Mouse (Mus musculus) layer of hippocampus, postnatal 36 days (tissue): ENCODE measurements around the gene Mnat1. TPM values are rescaled to one million over a fixed set of nuclear protein-coding genes. Genes with fewer than 3 reads are reported as not detected.

Source experiments
- DNase-seq, 2 experiments: peaks; one replicate each; pipeline ENCODE4 v3.0.0; 2022
- total RNA-seq, 2 experiments: library from RNA; stranded (reverse); gene quantifications; 2 replicates each; pipeline ENCODE4 v1.2.3; 2021

Mnat1 gene
- total RNA-seq, 2 experiments from 2014 or later: 22.0 to 23.9 TPM

DNA sequence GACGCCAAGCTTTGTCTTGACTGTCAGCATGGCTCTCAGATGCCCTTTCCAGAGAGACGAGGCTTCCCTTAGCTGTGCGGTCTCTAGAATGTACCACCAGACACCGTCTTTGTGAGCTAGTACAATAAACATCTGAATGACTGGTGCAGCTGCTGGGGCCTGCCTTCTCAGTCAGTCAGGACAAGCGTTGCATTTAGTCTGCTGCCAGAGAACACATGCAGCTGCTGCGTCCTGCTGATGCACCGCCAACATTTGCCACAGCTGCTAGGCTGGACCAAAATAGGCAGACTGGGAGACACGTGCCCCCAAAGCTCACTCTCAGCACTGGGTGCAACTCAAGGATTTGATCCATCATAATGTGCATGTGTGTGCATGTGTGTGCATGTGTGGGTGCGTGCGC is 118.4 kb downstream of the Mnat1 start:
- peak; percentile 33 to 56 for DNase-seq

DNA sequence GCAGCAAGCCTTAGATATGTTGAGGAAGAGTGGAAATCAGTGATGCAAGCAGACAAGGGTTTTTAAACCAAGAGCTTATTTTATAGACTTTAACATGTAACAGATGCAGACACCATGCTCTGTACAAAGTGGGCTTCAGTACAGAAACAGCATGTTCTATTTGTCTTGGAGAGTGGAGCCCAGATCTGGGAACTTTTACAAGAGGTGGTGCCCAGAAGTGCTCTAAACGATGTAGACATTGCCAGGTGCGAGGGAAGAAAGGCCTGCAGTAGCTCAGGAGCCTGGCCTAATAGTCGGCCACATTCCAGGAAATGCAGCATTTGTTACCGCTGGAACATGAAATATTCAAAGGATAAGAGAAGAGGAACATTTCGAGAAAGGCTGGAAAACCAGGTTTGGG is 122.2 kb downstream of the Mnat1 start:
- DNase-seq: no peak

DNA sequence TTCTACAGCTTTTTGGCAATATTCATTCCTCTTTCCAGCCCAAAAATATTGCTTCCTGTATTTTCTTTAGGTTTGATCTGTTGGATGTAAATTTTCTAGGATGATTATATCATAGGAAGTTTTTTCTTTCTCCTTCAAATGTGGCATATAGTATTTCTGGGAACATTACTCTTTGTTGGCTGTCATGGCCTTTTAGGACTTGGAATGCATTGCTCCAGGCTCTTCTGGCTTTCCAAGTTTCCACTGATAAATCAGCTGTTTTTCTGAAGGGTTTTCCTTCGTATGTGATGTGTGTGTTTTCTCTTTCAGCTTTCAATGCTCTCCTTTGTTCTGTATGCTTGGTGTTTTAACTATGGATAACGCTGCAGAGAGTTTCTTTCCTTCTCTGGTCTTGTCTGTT is 131.5 kb downstream of the Mnat1 start:
- DNase-seq: no peak

DNA sequence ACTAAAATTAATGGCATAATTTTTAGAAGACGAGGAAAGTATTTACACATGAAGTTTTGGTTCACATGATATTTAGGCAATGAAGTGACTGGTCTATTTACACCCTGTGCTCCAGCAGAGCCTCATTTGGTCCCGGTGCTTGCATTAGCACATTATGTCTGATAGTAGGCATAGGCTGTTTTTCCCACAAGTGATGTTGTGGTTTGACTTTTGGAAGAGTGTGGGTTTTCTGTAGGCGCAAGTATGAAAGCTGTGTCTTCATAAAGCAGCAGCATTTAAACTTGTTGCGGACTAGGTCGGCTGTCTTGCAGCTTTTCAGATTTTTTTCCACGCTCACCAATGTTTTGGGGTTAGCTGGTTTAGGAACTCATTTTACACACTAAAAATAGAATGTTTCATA is 135.8 kb downstream of the Mnat1 start:
- DNase-seq: no peak

DNA sequence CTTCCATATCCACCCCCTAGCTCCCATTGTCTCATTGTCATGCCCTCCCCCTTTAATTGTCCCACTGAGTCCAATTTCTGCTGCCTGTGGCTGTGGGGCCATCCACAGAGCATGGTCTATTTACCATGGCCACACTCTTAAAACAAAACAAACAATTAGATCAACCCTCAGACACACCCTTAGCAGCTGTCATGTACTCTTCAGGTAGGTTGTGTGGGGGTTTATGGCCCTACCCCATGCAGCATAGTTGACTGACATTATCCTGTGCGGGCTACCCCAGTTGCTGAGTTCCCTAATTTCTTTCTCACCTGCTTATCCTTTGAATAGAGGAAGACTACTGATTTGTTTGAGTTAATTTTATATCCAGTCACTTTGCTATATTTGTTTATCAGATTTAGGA is 136.8 kb downstream of the Mnat1 start:
- DNase-seq: no peak

DNA sequence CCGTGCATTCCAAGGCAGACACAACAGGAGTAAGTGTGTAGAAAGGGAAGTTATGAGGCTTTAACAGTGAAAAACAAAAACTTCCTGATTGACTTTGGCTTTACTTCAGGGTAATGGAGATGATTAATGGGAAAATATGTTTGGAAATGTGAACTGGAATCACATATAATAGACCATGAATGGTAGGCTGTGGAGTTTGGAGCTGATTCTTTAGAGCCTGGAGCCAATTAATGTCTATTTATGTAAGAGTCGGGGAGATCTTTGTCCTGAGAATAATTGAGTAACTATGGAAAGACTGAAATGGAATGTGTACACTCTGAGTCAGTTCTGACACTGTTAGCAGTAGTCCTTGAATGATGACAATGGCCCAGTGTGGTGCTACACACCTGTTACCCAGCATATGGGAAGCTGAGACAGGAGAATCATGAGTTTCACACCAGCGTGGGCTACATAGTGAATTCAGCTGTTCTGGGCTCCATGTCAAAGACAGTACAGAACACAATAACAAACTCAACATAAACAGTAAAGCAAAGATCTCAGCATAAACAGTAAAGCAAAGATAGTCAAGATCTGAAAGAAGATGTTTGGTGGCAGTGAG is 142.0 kb downstream of the Mnat1 start:
- DNase-seq: no peak

DNA sequence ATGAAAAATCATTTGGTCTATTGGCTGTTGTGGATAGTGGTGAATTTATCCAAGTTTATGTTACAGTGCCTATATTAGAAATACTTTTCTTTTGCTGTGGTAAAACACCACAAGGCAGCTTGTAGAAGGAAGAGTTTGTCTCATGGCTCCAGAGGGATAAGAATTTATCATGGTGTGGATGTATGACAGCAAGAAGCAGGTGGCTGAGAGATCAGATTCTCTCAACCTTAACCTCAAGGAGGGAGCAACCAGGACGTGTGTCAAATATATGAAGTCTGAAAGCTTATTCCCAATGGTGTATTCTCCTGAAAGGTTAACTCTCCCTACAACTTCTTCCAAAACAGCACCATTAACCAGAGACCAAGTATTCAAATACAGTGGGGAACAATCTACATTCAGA is 143.1 kb downstream of the Mnat1 start:
- no peak for DNase-seq

DNA sequence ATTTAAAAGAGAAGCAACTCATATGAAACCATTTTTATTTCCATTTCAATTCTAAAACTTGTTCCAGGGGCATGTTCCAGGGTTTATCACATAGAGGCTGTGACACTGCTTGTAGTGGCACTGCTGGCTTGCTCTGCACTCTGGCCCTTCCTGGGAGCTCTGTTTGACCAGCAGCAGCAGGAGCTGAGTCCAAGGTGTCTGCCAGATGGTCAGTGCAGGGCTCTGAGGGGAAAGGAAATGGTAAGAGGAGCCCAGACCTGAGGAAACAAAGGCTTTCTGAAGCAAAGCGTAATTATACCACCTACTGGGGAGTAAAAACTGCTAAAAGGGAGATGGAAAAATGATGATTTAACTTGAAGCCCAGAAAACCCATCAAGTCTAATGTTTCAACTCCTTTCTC is 145.0 kb downstream of the Mnat1 start:
- DNase-seq: no peak

DNA sequence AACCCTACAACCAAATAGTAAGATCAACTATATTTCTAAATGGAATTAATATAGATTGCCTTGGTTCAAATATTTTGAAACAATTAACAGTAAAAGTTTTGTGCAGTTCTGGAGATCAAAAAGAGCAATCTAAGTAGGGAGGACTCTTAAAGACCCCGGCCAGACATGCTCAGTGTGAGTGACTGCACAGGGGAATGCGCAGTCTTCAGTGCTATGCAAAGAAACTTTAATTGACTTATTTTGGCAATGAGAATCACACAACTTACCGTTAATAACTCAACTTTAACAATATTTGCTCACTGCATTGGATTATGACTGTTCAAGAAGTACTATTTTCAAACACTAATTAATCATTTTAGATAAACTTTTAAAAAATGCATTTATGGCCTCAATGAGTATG is 146.0 kb downstream of the Mnat1 start:
- no peak for DNase-seq

DNA sequence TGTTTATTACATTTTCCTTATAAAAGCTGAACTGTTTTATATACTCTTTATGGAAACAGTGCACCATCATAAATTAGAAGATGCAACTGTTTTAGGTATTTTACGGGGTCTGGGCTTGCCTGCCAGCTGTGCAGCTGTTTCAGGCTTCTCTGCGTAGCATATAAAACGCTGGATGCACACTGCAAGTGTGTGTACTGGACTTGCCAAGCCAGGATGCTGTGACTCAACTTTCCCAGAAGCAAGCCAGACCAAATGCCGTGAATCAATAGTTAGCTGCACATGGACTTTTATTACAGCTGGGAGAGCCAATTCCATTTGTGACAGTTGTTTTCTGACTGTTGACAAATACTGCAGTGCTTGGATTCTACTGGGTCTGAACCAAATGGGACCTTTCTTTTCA is 146.4 kb downstream of the Mnat1 start:
- DNase-seq: no peak

DNA sequence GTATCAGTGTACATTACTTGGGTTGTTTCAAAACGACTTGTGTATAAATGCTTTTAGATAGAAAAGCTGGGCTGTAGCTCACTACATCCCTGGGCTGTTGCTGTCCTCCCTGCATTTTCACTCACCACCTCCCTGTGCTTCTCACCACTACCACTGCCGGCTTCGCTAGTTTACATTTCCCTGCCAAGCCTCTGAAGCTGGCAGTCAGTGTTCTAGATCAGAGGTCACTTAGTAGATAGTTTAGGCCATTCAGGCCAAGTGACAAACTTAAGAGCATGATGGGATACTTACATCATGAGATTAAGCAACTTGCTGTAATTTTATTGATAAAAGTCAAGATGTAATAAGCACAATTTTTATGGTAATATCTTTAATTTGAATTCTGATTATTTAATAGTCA is 151.4 kb downstream of the Mnat1 start:
- no peak for DNase-seq

DNA sequence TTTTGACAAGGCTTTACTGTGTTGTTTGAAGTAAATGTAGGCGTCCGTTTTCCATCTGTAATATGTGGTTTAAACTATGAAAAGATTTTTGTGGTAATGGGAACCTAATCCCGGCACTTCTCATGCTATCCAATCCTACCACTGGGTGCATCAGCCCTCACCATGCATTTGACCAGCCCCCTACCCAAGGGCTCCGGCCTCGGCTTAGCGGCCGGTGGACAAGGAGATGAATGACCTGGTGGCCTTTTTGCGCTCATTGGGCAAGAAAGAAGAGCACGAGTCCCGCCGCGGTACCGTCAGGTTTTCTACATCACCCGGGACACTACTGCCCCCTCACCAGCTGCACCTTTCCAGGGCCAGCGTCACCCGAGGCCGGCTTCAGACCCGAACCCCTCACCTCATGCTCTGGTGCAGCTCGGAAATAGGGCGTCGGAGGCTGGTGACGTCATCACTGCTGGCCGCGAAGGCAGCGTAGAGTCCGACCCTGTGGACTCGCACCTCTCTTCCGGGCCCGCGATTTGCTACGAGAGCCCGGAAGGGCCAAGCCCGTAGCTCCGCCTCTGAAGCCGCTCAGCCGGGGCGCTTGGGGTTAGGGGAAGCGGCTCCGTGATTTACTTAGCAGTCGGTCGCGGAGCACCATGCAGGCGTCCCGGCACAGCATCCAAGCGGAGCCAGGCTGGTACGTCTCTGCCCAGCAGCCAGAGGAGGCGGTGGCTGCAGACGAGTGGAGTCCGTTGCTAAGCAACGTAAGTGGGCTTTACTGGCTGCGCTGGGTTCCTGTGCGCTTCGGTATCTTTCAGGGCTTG is 163.0 kb downstream of the Mnat1 start, which contains the start of the genes Trmt5 and Slc38a6:
Trmt5 (minus strand) TSS at position 424 of the 806 bp plus-strand sequence.
Slc38a6 (plus strand) TSS at position 493 of the 806 bp plus-strand sequence.
- peak; percentile 88 to 91 for DNase-seq

DNA sequence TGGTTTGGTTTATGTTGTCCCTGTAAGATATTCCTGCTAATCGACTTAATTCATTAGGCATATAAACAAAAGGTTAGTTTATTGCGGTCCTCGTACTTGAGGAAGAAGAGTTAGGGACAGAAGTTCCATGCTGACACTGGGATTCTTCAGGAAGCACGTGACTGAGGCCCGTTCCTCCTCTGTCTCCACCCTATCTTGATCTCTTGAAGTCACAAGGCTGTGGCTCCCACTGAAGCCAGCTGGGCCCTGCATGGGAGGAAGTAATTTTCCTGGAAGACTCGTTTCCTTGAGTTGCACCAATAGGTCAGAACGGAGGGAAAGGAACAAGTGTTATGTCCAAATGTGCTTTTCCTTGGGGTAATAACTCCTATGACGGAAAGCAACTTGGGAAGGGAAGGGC is 164.1 kb downstream of the Mnat1 start:
- DNase-seq: no peak

DNA sequence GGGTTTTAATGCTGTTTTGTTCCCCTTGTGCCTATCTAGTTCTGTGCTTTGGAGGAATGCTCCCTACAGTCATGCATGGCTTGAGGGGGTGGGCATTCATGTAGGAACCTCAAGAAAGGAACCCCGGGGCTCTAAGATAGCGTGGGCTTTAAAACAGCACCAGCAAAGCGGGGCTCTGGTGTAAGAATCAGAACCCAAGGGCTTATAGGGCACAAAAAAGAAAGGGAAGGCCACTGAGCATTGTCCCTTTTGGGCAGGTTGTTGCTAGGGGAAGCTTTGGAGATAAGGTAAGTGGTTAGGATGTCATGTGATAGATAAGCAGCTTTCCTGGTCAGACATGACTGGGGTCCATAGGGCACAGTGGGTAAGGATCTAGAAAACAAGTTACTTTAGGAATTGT is 165.1 kb downstream of the Mnat1 start:
- no peak for DNase-seq

DNA sequence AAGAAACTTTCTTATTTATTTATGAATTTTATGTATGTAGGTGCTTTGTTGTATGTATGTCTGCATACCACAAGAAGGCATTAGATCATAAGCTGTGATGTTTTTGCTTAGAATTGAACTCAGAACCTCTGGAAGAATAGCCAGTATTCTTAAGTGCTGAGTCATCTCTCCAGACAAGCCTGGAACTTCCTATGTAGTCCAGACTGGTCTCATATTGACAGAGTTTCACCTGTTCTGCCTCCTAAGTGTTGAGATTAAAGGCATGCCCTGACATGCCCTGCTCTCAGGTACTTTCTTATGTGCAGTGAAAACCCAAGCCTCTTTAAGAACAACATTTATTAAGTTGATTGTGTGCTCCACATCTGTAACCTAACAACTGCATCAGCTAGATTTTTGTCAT is 171.4 kb downstream of the Mnat1 start:
- DNase-seq: no peak

DNA sequence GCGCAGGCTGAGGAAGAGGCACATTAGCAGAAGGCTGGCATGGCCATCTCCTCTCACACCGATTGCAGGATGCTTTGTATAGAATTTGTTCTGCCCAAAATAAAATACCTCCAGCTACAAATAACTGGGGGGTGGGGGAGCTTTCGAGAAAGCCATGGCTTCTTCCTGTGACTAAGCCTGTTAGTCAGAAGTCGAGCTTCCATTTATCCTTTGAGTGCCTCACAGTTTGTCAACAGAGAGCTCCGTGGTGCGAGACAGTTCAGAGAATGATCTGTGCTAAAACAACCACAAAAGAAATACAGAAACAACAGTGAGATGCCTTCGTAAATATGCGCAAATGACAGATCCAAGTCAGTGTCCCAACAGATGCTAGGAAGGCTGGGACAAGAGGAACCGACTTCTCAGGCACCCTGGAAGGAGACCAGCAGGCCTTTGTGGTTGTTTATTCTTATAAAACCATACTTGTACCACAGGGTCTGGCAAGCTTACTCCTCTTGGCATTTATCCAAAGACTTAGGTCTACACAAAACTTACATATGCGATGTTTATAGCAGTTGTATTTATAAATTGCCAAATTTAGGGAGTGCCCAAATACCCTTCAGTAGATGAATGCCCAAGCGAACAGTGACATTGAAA is 172.1 kb downstream of the Mnat1 start:
- no peak for DNase-seq

DNA sequence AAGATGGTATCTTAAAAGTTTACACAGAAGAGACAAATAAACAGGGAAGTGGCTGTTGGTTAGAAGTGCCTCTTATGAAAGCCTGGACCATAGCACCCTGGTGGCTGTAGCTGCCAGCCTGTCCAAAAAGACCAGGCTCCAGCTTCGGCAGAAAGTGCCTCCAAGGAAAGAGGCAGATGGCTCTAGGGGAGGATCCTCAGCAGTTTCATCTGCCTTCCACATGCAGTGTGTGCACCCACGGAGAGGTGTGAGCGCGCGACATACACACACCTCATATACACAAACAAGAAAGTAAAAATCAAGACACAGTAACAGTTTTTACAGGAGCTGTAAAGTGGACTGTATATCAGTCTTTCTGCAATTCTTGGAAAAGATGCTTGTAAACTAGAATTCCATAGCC is 175.1 kb downstream of the Mnat1 start:
- no peak for DNase-seq

DNA sequence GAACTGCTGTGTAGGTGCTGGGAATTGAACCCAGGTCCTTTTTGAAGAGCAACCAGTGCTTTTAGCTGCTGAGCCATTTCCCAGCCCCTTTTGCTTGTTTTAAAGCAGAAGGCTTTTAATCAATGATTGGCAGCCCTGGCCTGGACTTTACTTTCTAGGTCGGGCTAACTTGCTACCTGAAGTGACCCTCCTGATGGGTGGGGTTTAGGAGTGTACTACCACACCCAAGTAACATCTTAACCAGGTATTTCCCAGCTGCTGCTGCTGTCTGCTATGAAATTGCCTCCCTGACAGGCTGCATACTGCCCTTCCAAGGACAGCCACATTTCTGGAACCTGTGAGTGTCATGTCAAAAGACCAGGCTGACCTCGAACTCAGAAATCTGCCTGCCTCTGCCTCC is 177.0 kb downstream of the Mnat1 start:
- no peak for DNase-seq

DNA sequence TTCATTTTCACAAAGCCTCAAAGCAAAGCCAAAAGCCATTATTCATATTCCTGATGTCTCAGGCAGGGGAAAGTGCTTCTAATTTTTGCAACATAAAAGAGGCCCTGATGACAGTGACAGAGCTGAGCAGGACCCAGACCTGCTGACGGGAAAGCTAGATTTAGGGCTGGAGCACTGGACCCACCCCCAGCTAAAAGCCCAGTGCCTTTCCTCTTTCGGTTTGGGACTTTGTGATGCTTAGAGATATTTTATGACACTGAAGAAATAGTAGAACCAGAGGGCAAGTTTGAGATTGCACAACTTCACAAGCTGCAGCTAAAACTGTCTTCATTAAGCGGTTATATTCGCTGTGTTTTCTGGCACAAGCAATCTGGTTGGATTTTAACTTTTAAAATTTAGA is 181.1 kb downstream of the Mnat1 start:
- DNase-seq: no peak

DNA sequence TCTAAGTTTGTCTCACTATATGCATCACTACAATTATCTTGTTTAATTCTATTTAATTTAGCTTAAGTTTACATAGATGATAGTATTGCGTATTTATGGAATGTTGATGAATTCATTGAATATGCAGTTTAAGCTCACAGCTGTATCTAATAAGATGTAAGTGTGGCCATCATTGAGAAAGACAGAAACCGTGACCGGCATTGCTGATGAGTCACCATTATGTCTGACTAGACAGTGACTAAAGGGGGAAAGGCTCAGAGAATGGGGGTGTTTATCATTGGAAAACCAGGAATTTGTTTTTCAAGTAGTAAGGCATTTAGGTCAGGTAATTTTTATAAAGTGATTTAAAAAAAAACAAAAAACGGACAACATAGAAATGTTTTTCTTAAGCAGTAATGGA is 184.2 kb downstream of the Mnat1 start:
- no peak for DNase-seq

DNA sequence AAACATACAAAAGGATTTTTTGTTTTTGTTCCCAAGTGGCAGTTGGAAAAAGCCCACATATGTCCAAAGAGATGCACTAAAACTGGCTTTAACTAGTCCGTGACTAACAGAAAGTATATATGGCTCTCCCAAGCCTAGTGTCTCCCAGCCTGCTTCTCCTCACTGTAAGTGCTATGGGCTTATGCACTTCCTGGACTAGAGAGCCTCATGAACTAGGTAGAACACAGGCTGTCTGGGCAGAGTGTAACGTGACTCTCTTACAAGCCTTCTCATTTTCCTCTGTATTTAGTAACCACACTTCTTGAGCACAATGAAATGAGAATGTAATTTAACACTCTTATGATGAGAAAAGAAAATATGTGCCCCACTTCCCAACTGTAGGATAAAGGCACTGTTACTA is 185.2 kb downstream of the Mnat1 start:
- no peak for DNase-seq

DNA sequence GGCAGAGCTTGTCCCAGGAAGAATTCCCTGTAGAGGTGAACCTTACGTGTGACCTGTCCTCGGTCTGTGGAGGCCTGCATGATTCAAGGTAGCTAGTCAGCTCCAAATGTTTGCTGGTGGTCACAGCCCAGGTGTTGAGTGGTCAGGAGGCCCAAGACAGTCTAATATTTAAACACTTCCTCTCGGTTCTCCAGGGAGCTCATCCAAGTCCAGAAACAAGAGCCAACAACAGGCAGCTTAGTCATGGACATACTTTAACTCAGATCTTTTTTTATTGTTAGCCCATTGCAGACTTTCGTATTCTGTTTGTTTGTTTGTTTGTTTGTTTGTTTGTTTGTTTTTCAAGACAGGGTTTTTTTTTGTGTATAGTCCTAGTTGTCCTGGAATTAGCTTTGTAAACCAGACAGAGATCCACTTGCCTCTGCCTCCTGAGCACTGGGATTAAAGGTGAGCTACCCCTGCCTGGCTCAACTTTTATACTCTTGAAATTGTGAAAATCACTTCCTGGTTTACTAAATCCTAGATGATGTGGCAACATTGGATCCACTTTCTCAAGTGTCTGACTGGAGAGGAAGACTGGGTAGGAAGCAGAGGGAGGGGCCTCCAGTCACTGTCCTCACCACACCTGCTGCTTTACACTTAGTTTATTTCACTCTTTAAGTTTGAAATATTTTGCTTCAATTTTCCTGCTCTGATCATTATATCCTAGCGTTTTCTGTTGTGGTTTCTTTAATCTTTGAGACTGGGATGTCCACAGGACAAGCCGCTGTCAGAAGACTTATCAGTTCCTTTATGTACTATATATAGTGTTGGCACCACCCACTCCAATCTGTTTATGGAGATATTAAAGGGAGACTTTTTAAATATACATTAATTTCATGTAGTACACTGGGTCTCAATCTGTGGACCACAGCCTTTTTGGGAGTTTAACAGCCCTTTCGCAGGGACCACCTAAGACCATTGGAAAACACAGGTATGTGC is 194.5 kb downstream of the Mnat1 start:
- no peak for DNase-seq
